Mouse (Mus musculus) mouse embryonic stem cell (cell line): Measurements from ENCODE around the gene Esp31.

Experiments used
- in situ Hi-C, 2 experiments: fragments of 300-500 bp; cut with MboI; formaldehyde crosslinking; loops; 1 replicate in 1 of 2; 3 replicates in 1 of 2; pipeline ENCODE4 v1.14.3; 2019 to 2020; ENCODE audit warnings: low sequenced_read_pairs in 2 of 2, low pct_unique_long_range_greater_than_20kb in 1 of 2, mixed read lengths in 1 of 2; ENCODE audit not compliant: unreplicated experiment in 1 of 2

Esp31 gene

GRCm38 (mm10) chr17:38639147-38639546 is at the start of gene Esp31:
TSS of gene Esp31 (plus strand) at chr17:38639447.
- in situ Hi-C loops, result no loop called here
